Mouse (Mus musculus) myocyte (in vitro differentiated cells): ENCODE results near the gene Ap2a2. TPM values are rescaled to one million over a fixed set of nuclear protein-coding genes. Genes with fewer than 3 reads are reported as not detected.

ENCODE experiments used
- H3K27me3 ChIP-seq: one replicate; pipeline ENCODE4 v1.6.1; 2011; ENCODE audit not compliant: control insufficient read depth, insufficient read depth, insufficient read length
- H3K36me3 ChIP-seq: one replicate; pipeline ENCODE4 v1.6.1; 2011; ENCODE audit not compliant: control insufficient read depth, insufficient read depth
- H3K4me2 ChIP-seq: one replicate; pipeline ENCODE4 v1.6.1; 2011; ENCODE audit warnings: low read depth, control low read depth
- H3K4me3 ChIP-seq: one replicate; pipeline ENCODE4 v1.5.1; 2011; ENCODE audit warnings: mild to moderate bottlenecking, control low read depth, moderate library complexity
- H3K79me2 ChIP-seq: one replicate; pipeline ENCODE4 v1.6.1; 2011; ENCODE audit not compliant: control insufficient read depth, insufficient read depth
- H3ac ChIP-seq: one replicate; pipeline ENCODE4 v1.6.1; 2011; ENCODE audit not compliant: control insufficient read depth, insufficient read length
- CEBPB ChIP-seq: IDR thresholded peaks from 2 replicates; pipeline ENCODE4 v1.6.1; 2011; ENCODE audit warnings: mild to moderate bottlenecking, moderate library complexity; ENCODE audit not compliant: poor library complexity, insufficient read depth, severe bottlenecking
- E2F4 ChIP-seq: IDR thresholded peaks from one replicate; pipeline ENCODE4 v1.6.1; 2011; ENCODE audit warnings: mild to moderate bottlenecking, control low read depth, moderate library complexity; ENCODE audit not compliant: insufficient read depth
- MAX ChIP-seq: IDR thresholded peaks from one replicate; pipeline ENCODE4 v1.6.1; 2011; ENCODE audit warnings: low read depth, mild to moderate bottlenecking, control low read depth
- MYOD1 ChIP-seq, 3 experiments: IDR thresholded peaks; one replicate each; pipeline ENCODE4 v1.6.1; 2011; ENCODE audit warnings: control low read depth in 2 of 3, low read depth in 2 of 3, mild to moderate bottlenecking in 2 of 3, moderate library complexity in 1 of 3; ENCODE audit not compliant: insufficient read length in 2 of 3, control insufficient read depth in 1 of 3
- MYOG ChIP-seq, 3 experiments: IDR thresholded peaks; one replicate each; pipeline ENCODE4 v1.6.1; 2011; ENCODE audit warnings: control low read depth in 2 of 3, low read depth in 2 of 3, mild to moderate bottlenecking in 2 of 3; ENCODE audit not compliant: insufficient read length in 2 of 3, control insufficient read depth in 1 of 3, insufficient read depth in 1 of 3
- POLR2A ChIP-seq: IDR thresholded peaks from one replicate; pipeline ENCODE4 v1.6.1; 2011; ENCODE audit warnings: low read depth, mild to moderate bottlenecking, control low read depth, moderate library complexity; ENCODE audit not compliant: insufficient read length
- POLR2AphosphoS2 ChIP-seq: IDR thresholded peaks from one replicate; pipeline ENCODE4 v1.6.1; 2011; ENCODE audit warnings: low read depth, control low read depth; ENCODE audit not compliant: insufficient read length
- REST ChIP-seq: IDR thresholded peaks from one replicate; pipeline ENCODE4 v1.6.1; 2011; ENCODE audit warnings: mild to moderate bottlenecking, control low read depth, moderate library complexity; ENCODE audit not compliant: insufficient read depth, insufficient read length
- SRF ChIP-seq: IDR thresholded peaks from one replicate; pipeline ENCODE4 v1.6.1; 2011; ENCODE audit warnings: low read depth; ENCODE audit not compliant: control insufficient read depth, insufficient read length
- TCF12 ChIP-seq: IDR thresholded peaks from one replicate; pipeline ENCODE4 v1.6.1; 2011; ENCODE audit warnings: mild to moderate bottlenecking, control low read depth; ENCODE audit not compliant: poor library complexity, insufficient read depth, severe bottlenecking
- TCF3 ChIP-seq: IDR thresholded peaks from one replicate; pipeline ENCODE4 v1.6.1; 2011; ENCODE audit warnings: low read depth, control low read depth; ENCODE audit not compliant: insufficient read length
- USF1 ChIP-seq: IDR thresholded peaks from one replicate; pipeline ENCODE4 v1.6.1; 2011; ENCODE audit warnings: low read depth, mild to moderate bottlenecking, control low read depth, moderate library complexity
- polyA plus RNA-seq: library from polyadenylated mRNA; unstranded; fragments of >200 nt; fragmentation: generic; extraction: Trizol; gene quantifications from one replicate; pipeline ENCODE4 v1.2.1, GENCODE M21; 2012; ENCODE audit warnings: missing spikeins

Ap2a2 gene
- polyA plus RNA-seq, 1 experiment = 89.2 TPM

DNA sequence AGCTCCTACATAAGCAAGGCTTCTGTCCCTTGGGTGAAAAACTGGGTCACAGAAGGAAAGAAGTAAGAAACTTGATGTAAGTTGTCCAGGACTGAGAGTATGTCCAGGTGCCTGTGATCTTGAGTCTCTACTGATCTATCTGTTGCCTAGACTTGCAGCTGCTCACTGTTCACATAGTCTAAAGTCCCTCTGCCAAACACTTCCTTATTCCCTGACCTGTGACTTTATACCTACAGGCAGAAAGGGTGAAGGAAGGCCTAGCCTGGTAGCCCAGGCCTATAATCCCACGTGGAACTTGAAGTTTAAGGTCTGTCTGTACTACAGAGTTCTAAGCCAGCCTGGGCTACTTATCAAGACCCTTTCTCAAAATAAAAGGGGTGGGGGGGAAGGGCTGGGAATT lies 26.4 kb upstream of the Ap2a2 start:
- no peak for TF ChIP-seq POLR2A
- TF ChIP-seq USF1 = no peak
- no peak for TF ChIP-seq TCF3
- no peak for TF ChIP-seq E2F4
- no peak for TF ChIP-seq CEBPB
- no peak for TF ChIP-seq POLR2AphosphoS2
- TF ChIP-seq MYOG (IDR thresholded peaks at IDR 0.05; ENCODE audit: control insufficient read depth in 1 of 3, insufficient read depth in 1 of 3, insufficient read length in 2 of 3, low read depth in 2 of 3) = no peak
- TF ChIP-seq REST = no peak
- TF ChIP-seq MAX = no peak
- no peak for TF ChIP-seq TCF12
- TF ChIP-seq SRF = no peak
- no peak for TF ChIP-seq MYOD1 (IDR thresholded peaks at IDR 0.05; ENCODE audit: control insufficient read depth in 1 of 3, insufficient read length in 2 of 3, low read depth in 2 of 3)
- peaks cover 13% of the 10 kb centered on the region for H3K79me2 ChIP-seq

DNA sequence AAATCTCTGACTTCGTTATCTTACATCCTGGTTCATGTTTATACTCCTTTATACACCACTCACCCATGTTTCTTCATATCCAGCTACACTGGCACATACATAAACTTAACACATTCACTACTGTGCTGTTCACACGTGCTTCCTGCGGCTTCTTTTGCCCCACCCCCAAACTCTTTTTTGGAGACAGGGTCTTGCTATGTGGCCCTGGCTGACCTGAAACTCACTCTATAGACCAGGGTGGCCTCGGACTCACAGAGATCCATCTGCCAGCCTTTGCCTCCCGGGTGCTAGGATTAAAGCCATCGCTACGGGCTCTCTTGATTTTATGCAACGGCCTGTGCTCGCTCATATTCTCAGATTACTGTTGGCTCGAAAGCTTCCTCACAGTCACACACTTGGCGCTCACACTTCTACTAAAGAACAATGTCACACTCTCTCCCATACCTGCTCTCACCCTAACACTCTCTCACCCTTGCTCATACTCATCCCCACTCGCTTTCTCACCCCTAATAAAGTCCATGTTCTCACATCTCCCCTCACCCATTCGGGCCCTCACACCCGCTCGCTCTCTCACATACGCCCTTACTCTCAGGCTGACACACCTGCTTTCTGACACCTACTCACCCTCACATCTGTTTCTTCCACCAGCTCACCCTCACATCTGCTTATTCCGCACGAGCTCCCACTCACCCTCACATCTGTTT lies 23.0 kb upstream of the Ap2a2 start:
- Histone ChIP-seq H3K4me3 (peak overlapping the region; percentile 89), H3K4me2 (peak overlapping the region; percentile 77), H3K27me3 (no peaks in the 10 kb centered on the region), H3K79me2 (peaks cover 13% of the 10 kb centered on the region), H3K36me3 (no peaks in the 10 kb centered on the region), H3ac (peak overlapping the region; percentile 70)
- peak in 1 of 3 experiments; percentile 14 for TF ChIP-seq MYOD1 (IDR thresholded peaks at IDR 0.05; ENCODE audit: control insufficient read depth in 1 of 3, insufficient read length in 2 of 3, low read depth in 2 of 3)
- TF ChIP-seq TCF3 = no peak
- TF ChIP-seq USF1 = no peak
- TF ChIP-seq POLR2A = no peak
- TF ChIP-seq SRF = no peak

More for the DNA sequence above, 26.4 kb upstream of the Ap2a2 start:
- H3K36me3 ChIP-seq = no peaks in the 10 kb centered on the region
- no peaks in the 10 kb centered on the region for H3K27me3 ChIP-seq
- no peak overlapping the region for H3K4me2 ChIP-seq
- H3ac ChIP-seq = no peak overlapping the region
- no peak overlapping the region for H3K4me3 ChIP-seq

DNA sequence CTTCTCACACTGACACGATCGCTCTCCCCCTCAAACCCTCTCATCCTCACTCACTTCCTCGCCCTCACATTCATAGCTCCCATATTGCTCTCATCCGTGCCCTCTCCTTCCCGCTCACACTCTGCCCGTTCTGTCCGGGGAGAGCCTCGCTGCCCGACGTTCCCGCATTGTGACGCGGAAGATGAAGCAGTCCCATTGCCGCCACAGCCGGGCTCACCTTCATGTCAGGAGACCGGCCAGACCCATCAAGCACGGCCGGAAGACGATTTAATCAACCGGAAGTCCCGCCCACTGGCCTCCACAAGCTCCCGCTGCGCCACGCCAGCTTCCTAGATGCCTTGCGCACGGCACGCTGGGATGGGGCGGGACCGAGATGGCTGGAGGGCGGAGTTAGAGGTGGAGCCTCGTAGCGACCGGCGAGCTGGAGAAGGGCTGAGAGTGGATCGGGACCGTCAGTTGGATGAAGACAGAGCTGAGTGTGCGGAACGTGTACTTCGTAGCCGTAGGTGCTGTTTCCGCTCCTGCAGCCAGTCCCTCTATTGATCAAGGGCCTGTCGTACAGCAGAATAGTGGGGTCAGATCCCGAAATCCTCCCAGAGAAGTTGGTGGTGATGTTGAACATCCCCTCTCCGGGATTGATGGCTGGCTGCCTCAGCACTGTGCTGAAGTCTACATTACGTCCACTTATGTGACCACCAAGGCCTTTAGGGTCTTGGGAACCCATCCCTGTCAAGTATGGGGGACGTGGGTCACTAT lies 22.2 kb upstream of the Ap2a2 start, which contains the start of gene Chid1:
Chid1 (minus strand) TSS at position 302 of the 756 bp plus-strand sequence.
- no peaks in the 10 kb centered on the region for H3K36me3 ChIP-seq
- H3K27me3 ChIP-seq = no peaks in the 10 kb centered on the region
- peak within 1 kb of the TSS; percentile 89 for H3K4me3 ChIP-seq
- TF ChIP-seq MYOD1 (IDR thresholded peaks at IDR 0.05; ENCODE audit: control insufficient read depth in 1 of 3, insufficient read length in 2 of 3, low read depth in 2 of 3) (peak in 1 of 3 experiments; percentile 3), USF1 (no peak), POLR2A (peak; percentile 98), SRF (no peak), POLR2AphosphoS2 (peak; percentile 99), TCF3 (no peak), MAX (no peak), E2F4 (no peak), REST (no peak), MYOG (IDR thresholded peaks at IDR 0.05; ENCODE audit: control insufficient read depth in 1 of 3, insufficient read depth in 1 of 3, insufficient read length in 2 of 3, low read depth in 2 of 3) (peak in 1 of 3 experiments; percentile 6), CEBPB (no peak), TCF12 (no peak)
- H3ac ChIP-seq = peak within 1 kb of the TSS; percentile 70
- peak within 1 kb of the TSS; percentile 91 for H3K4me2 ChIP-seq
- peaks cover 13% of the 10 kb centered on the region for H3K79me2 ChIP-seq

DNA sequence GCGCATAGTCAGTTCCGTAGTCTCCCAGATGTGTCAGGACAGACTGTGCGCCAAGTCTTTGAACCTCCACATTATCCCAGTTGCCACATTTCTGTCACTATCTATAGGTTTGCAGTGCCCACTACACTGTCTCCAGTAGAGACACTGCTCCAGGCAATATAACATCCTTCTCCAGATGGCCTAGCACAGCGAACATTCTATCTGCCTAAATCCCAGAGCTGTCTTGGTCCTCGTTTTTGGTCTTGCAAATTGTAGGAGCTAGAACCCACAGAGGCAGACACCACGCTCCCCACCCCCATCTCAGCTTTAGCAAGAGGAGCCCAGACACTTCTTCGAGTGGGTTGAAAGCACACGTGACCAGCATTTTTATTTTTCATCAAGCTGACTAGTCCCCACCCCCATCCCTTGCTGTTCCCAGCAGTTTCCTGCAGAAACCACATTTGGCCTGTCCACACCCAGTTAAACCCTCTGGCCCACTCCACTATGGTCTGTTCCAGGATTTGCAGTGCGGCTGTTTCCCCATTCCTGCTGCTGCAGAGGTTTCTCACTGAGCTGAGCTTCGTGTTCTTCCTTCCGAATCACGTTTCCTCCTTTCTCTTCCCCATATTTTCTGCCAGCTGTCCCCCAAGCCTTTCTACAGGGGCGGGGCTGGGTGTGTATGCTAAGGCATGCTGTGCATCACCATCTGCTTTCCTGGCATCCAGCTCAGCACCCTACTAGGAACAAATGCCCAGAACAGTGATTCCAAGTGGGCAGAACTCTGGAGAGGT lies 21.5 kb upstream of the Ap2a2 start:
- Histone ChIP-seq H3K27me3 (no peaks in the 10 kb centered on the region), H3ac (peak overlapping the region; percentile 70), H3K79me2 (peaks cover 13% of the 10 kb centered on the region), H3K4me3 (peak overlapping the region; percentile 89), H3K36me3 (no peaks in the 10 kb centered on the region), H3K4me2 (peak overlapping the region; percentile 91)
- TF ChIP-seq TCF3 = no peak
- TF ChIP-seq TCF12 = peak; percentile 33
- TF ChIP-seq REST = no peak
- peak; percentile 93 for TF ChIP-seq USF1
- TF ChIP-seq CEBPB = no peak
- TF ChIP-seq SRF = no peak
- TF ChIP-seq MYOG (IDR thresholded peaks at IDR 0.05; ENCODE audit: control insufficient read depth in 1 of 3, insufficient read depth in 1 of 3, insufficient read length in 2 of 3, low read depth in 2 of 3) = peak in 2 of 3 experiments; percentile 20 to 92
- TF ChIP-seq MAX = no peak
- TF ChIP-seq MYOD1 (IDR thresholded peaks at IDR 0.05; ENCODE audit: control insufficient read depth in 1 of 3, insufficient read length in 2 of 3, low read depth in 2 of 3) = peak in 2 of 3 experiments; percentile 48 to 64
- TF ChIP-seq E2F4 = no peak
